Mouse (Mus musculus): Measurements from ENCODE around the gene Podn.
"Not testable (repeated sequence)": the region's sequence is repeated elsewhere in the genome, so short reads cannot be mapped to it uniquely, and the experiment has no call there.

Gene Podn

DNA sequence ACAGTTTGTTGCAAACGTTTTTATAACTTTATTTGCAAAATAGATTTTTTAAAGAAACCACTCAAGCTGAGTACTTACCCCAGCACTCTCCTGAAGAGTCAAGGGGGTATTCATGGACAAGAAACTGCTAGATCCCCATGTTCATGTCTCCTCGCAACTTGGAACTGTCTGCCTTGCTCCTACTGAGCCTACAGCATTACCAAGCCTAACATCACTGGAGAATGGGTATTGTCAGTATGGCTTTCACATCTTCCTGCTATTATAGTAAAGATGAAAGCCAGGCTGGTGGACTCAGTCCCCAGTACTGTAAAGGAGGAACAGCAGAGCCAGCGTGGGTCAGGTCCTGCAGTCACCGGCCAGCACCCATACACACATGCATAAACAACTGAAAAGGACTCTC is at the start of gene Podn:
Podn (minus strand) TSS at position 101 of the 400 bp plus-strand sequence.
- DNase-seq (ENCODE audit: low spot score in 2 of 2): no peak

DNA sequence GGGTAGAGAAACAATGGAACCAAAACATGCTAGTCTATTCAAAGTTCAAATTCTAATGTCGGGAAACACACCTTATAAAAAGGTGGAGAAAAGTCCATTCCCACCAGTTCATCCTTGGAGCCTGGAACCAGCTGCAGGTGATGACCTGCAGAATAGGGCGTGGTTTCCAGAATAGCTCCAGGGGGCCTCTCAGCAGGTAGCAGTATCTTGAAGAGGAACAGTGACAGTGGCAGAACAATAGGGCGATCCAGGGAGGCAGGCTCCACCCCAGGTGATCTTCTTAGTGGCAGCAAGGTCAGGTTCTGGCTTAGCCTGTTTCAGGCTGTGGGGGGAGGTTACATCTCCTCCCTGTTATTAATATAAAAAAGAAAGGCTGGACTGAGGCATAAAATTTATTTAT is 49.3 kb upstream of the Podn start:
- DNase-seq (ENCODE audit: low spot score in 2 of 2): not testable (repeated sequence)

DNA sequence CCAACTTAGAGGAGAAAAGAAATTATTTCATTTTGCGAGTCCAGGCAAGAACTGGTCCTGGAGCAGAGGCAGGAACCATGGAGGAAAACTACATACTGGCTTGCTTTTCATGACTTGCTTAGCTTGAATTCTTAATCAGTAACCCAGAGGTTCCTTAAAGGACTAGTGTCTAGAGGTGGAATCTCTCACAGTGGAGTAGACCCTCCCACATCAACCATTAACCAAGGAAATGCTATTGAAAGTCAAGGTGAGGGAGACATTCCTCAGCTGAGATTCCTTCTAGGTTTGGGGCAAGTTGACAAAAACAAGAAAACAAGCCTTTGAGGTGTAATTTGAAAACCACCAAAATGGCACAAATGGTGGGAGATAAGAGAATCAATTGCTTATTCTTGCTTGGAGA is 48.6 kb upstream of the Podn start, which contains the start of gene Scp2:
Scp2 (minus strand) TSS at position 119 of the 400 bp plus-strand sequence.
- DNase-seq (ENCODE audit: low spot score in 2 of 2): no peak

DNA sequence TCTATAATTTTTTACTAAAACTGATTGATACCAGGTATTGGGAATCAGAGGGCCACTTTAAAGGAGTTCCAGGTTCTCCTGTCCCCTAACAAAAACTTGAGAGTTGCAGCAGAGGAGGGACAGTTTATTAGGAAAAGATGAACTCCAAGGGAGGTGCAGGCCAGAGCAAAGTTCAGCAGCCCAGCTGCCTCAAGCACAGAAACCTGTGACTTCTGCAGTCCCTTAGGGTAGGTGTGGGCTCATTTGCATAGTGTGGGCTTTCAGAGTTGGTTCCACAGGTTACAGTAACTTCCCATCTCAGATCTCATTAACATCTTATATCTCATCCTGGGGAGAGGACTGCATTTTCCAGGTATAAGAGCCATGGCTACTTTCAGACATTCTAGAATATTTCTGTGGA is 47.5 kb upstream of the Podn start:
- no peak for DNase-seq (ENCODE audit: low spot score in 2 of 2)

DNA sequence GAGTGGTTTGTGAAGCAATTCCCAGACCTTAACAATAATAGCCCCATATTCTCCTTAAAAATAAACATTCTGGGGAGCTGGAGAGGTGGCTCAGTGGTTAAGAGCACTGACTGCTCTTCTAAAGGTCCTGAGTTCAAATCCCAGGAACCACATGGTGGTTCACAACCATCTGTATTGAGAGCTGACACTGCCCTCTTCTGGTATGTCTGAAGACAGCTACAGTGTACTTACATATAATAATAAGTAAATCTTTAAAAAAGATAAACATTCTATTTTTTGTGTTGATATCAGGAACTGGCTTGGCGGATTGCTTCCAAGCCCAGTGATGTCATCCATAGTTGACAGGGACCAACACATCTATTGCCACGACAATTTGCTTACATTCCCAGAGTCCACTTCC is 46.9 kb upstream of the Podn start:
- DNase-seq (ENCODE audit: low spot score in 2 of 2): not testable (repeated sequence)

DNA sequence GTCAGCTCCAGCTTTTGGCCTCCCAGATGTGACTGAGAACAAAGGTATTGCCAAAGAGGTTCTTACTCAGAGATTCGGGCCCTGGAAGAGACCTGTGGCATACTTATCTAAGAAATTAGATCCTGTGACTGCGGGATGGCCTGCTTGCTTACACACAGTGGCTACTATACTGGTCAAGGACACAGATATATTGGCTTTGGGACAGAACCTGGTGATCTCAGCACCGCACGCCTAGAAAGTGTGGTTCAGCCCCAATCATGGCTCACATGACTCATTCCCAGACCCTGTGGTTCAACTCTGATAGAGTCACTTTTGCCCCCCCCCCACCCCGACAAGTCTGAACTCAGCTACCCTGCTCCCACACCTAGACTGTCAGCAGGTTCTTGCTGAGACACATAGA is 40.7 kb upstream of the Podn start:
- DNase-seq (ENCODE audit: low spot score in 2 of 2): no peak

DNA sequence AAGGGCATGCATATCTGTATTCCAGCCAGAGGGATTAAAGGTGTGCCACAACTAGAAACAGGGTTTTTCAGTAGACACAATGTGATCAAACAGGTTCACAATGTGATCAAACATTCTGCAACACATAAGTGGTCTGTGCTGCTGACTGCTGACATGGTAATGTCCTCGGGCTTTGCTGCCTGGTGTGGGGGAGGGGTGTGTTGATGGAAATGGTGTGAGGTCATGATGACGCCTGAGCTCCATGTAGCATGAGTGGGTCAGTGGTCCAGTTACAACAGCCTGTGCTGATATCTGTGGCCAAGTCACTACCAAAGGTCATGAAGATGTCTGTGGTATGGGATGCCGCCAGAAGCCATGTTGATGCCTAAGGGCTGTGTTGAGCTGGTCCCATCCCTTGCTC is 34.2 kb upstream of the Podn start:
- no peak for DNase-seq (ENCODE audit: low spot score in 2 of 2)

DNA sequence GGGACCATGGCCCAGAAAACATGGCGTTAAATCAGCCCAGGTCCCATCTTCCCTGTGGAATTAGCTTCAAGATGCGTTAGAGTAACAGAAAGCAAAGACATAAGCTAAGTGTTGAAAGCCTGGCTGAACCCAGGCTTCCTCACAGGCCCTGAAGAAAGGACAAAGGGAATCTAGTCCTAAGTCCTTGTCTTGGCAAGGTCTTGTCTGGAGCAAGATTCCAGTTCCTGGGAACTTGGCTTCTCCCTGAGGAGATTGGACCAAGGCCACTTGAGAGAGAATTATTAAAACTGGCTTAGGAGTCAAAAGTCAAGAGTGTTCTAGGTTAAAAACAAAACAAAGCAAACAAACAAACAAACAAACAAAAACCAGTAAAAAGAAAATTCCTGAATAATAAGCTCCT is 32.1 kb upstream of the Podn start:
- no peak for DNase-seq (ENCODE audit: low spot score in 2 of 2)

DNA sequence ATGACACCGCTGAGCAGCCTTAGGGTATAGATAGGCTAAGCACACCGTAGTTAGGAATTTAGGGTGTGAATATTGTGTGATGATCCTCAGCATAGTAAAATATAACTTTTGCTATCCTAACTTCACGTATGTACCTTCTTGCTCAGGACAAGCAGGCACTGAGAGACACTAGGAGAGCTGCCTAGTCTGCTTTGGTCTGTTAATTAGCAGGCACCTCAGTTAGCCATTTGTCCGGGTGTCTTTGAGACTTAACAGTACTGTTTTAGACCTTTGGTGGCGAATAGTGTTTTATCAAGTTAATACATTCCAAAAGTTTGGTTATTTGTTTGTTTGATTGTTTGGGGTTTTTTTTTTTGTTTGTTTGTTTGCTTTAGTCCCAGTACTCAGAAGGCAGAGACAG is 31.3 kb upstream of the Podn start:
- DNase-seq (ENCODE audit: low spot score in 2 of 2): no peak

DNA sequence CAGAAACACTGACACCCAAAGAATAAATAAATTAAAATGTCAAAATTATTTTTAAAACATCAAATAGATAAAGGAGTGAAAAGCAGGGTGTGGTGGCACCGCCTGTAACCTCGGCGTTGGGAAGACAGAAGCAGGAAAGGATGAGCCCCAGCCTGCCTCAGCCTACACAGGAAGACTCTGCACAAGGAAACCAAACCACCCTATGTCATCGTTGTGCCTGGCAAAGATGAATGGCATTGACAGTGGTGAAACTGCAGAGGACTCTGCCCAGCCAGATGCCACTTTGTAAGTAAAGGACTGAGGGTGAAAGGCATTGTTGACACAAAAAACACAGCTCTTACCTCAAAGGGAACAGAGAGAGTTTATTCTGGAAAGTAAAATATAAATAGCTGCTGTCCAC is 30.0 kb upstream of the Podn start:
- no peak for DNase-seq (ENCODE audit: low spot score in 2 of 2)

DNA sequence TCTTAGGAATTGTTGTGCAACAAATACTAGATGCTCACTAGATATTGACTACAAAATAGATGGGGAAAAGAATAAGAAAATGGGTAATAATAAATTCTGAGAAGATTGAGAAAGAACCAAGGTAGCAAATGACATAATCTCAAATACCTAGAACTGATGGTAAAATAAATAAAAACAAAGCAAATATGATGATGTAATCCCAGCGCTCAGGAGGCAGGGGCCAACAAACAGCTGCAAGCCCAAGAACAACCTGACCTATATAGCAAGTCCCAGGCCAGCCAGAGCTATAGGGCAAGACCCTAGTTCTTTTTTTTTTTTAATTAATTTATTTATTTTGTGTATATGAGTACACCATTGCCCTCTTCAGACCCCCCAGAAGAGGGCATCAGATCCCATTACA is 27.9 kb upstream of the Podn start:
- no peak for DNase-seq (ENCODE audit: low spot score in 2 of 2)

DNA sequence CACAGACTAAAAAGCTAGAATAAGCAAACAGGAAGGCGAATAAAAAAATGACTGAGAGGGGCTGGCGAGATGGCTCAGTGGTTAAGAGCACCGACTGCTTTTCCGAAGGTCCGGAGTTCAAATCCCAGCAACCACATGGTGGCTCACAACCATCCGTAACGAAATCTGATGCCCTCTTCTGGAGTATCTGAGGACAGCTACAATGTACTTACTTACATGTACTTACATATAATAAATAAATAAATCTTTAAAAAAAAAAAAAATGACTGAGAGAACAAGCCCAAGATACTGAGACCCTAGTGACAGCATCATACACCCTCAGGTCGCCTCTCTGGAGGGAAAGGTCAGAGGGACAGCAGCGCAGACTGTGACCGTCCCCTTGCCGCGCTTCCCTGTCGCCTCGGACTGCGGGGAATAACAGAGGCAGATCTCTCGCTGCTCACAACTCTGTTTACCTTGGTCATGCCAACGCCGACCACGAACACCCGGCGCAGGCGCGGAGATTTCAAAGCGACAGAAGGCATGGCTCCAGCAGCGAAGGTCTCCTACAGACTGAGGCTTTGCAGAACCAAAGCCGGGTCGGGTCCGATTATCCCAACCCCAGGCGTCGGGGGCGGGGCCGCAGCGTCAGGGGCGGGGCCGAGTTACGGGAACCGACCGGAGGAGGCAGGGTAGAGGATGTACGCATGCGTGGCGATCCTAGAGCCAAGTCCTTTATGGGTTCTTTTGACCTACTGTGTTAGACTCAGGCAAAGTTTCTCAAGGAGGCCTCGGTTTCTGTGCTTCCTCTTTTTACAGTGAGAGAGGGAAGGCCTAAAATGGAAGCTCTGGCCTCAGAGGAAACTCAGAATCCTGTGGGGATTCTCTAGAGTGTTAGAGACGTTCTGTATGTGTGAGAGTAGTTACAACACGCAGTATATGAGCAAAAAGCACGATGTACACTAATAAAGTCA is 22.0 kb upstream of the Podn start:
- peak; percentile 91 to 94 for DNase-seq (ENCODE audit: low spot score in 2 of 2)

DNA sequence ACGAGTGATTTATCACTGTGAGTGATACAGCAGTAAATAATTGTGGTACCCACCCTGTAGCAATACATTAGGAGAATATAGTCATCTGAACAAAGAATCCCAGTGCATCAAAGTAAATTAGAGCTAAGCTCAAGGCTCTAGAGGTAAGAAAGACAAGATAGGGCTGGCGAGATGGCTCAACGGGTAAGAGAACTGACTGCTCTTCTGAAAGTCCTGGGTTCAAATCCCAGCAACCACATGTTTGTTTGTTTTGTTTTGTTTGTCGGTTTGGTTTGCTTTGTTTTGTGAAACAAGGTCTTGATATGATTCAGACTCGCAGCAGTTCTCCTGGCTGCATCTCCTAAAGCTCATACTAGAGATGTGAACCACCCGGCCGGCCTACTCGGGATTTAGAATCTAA is 21.2 kb upstream of the Podn start:
- no peak for DNase-seq (ENCODE audit: low spot score in 2 of 2)

DNA sequence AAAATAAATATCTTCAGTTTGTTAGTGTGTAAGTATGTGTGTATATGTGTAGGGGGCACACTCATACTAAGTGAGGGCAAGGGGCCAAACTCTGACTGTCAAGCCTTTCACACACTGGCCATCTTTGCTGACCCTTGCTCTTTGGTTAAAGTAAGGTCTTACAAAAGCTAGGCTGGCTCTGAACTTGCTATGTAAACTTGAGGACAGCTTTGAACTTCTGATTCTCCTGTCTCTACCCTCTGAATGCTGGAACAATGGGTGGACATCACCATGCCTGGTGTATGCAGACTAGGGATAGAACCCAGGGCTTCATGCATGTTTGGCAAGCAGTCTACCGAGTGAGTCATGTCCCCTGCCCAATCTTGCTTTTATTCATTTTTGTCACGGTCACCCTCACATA is 20.2 kb upstream of the Podn start:
- DNase-seq (ENCODE audit: low spot score in 2 of 2): no peak

DNA sequence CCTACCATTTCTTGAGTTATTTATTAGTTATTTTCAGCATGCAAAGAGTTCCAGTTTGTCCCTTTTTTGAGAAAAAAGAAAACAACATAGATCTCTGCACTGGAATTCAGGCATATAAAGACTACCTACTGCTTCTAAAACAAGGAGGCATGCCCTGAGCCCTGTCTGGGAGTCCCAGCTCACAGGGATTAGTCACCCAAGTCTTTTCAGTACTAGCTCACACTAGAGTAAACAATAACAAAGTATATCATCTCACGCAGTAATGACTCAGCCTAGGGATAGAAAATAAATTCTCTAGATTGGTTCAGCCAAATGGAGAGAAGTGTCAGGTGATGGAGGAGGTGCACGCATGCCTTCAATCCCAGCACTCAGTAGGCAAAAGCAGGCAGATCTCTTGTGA is 14.5 kb upstream of the Podn start:
- no peak for DNase-seq (ENCODE audit: low spot score in 2 of 2)

DNA sequence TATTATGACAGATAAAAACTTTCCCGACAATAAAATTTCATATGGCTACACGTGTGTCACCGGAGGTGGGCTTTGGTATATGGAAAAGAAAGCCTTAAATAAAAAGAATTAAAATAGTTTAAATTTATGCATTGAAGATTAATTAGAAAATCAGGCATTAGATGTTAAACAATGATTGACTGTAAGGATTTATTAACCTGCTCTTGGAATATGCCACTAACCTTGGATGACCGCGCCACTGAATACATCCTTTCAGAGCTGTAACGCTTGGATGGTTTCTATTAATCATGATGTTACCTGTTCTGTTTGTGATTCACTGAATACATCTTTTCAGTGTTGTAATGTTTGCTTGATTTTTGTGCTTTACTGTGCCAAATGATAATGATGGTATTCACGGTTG is 13.5 kb upstream of the Podn start:
- DNase-seq (ENCODE audit: low spot score in 2 of 2): no peak

DNA sequence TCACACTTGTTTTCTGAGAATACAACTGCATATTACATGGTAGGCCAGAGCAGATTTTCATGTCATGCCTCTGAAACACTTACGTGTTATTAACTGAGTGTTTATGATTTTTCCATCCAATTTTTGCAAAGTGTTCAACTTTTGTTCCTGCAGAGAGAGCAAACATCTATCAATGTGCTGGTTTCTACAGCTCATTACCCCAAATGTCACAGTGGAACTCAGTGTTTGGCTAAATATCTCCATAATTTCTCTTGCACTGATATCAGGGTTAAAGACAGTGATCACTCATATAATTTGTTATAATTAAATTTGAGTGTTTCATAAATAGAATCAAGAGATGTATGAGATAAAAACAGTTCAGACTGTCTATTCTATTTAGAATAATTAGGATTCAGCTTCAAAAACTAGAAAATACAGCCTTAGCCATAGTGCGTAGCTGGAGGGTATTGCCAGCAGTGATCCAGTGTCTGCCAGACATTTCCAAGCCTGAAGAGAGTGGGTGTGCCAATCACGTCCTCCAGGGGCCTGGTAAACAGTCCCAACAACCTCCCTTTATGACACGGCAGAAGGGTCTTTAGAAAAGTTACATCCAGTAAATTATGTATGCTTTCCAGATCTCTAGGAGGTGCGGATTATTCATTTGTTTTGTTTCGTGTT is 3.4 kb downstream of the Podn start:
- DNase-seq (ENCODE audit: low spot score in 2 of 2): no peak

DNA sequence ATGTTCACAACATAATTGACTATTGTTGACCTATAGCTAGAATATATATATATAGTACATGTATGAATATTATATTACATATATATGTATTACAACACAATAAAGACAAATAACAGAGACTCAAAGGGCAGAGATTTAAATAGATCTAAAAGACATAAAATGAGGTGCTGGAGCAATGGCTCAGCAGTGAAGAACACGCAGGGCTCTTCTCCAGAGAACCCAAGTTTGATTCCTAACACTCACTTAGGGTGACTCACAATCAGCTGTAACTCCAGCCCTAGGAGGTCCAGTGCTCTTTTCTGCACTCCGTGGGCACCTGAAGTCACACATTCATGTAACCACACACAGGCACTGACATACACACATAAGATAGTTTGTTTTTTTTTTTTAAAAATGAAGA is 12.3 kb downstream of the Podn start:
- DNase-seq (ENCODE audit: low spot score in 2 of 2): no peak

DNA sequence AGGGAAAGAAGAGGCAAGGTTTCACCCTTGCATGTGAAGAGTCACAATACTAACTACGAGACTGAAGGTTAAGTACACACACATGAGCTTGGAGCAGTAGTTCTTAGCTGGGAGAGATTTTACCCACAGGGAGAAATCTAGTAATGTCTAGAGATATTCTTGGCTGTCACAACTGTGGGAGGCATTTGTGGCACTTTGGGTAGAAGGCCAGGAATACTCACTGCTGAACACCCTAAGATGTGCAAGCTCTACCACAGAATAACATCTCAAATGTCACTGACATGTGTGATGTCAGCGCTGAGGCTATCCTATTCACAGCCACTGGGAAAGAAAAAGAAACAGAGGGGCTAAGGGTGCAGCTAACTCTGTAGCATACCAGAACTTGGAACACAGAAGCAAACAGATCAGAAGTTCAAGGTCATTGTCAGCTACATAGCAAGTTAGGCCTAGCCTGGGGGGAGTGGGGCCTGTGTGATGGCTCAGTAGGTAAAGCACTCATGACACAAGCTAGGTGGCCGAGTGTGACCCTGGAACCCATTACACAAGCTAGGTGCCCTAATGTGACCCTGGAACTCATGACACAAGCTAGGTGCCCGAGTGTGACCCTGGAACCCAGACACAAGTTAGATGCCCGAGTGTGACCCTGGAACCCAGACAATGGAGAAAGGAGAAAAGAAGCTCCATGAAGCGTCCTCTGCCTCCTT is 13.1 kb downstream of the Podn start:
- no peak for DNase-seq (ENCODE audit: low spot score in 2 of 2)

DNA sequence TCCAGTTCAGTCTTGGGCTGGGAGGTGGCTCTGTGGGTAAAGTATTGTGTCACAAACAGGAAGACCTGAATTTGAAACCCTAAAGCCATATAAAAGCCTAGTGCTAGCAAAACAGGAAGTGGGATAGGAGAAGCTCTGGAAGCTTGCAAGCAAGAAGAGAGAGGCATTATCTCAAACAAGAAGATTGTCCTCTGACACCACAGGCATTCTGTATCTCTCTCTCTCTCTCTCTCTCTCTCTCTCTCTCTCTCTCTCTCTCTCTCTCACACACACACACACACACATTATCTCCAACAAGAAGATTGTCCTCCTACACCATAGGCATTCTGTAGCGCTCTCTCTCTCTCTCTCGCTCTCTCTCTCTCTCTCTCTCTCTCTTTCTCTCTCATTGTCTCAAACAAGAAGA is 13.8 kb downstream of the Podn start:
- DNase-seq (ENCODE audit: low spot score in 2 of 2): no peak

DNA sequence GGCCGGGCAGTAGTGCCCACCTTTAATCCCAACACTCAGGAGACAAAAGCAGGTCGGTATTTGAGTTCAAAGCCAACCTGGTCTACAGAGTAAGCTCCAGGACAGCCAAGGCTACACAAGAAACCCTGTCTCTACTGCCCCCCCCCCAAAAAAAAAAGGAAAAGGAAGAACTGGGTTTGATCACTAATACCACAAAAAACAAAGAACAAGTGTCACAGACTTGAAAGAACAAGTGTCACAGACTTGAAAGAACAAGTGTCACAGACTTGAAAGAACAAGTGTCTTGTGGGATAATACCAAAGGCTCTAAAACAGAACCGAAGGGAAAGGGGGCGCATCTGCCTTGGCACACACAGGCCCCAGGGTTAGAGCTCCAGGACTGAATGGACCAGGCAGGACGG is 15.4 kb downstream of the Podn start:
- DNase-seq (ENCODE audit: low spot score in 2 of 2): no peak

DNA sequence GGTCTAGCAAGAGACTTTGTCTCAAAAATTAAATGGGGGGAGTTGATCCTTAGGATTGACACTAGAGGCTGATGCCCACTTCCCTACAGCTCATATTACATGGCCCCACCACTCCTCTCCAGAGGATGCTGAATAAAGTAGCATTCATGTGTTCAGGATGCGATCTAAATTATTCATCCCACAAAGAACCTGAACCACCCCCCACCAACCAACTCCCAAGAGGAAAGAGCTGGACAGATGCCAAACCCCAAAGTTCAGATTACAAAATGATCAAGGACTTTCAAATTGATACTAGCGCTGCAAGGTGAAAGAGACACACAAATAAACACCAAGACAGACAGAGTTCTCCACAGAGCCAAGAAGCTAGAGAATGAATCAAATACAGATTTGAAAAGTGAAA is 16.5 kb downstream of the Podn start:
- DNase-seq (ENCODE audit: low spot score in 2 of 2): no peak

DNA sequence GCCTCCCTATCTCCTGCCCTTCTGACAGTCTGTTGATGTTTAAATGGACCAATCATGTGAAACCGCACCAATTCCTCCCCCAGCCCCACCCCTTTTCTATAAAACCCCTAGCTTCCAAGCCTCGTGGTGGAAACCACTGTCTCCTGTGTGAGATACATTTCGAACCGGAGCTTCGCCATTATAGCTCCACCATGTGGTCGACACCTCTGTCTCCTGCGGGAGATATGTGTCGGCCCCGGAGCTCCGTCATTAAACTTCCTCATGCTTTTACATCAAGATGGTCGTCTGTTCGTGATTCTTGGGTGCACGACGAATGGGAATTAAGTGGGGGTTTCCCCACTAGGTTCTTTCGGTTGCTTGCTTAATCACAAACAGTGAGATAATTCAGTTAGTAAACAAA is 17.1 kb downstream of the Podn start:
- not testable (repeated sequence) for DNase-seq (ENCODE audit: low spot score in 2 of 2)
